Mouse (Mus musculus) neural tube, embryonic 14.5 days (tissue): ENCODE results near the gene Map2k1. TPM values are rescaled to one million over a fixed set of nuclear protein-coding genes. Genes with fewer than 3 reads are reported as not detected.
A peak's percentile ranks its signal among the peaks of the same experiment; 100 is the strongest.

ENCODE experiments used
- ATAC-seq: fragments of 200-750 bp; cut with Nextera tagmentation; 2 replicates; pipeline ENCODE4 v1.8.0; 2017; ENCODE audit warnings: low read depth, mild to moderate bottlenecking, moderate TSS enrichment, moderate library complexity
- H3K27ac ChIP-seq: fragments of 300-500 bp; sonication (generic); 2 replicates; pipeline ENCODE4 v1.5.1; 2014; ENCODE audit warnings: low read depth, mild to moderate bottlenecking, control low read depth, low read length, moderate library complexity, mixed read lengths
- H3K27me3 ChIP-seq: fragments of 300-500 bp; sonication (generic); 2 replicates; pipeline ENCODE4 v1.6.1; 2014; ENCODE audit warnings: low read length; ENCODE audit not compliant: control insufficient read depth, insufficient read depth
- H3K36me3 ChIP-seq: fragments of 300-500 bp; sonication (generic); 2 replicates; pipeline ENCODE4 v1.6.1; 2014; ENCODE audit warnings: low read length, mixed read lengths; ENCODE audit not compliant: control insufficient read depth, insufficient read depth
- H3K4me1 ChIP-seq: fragments of 300-500 bp; sonication (generic); 2 replicates; pipeline ENCODE4 v1.6.1; 2014; ENCODE audit warnings: low read length; ENCODE audit not compliant: control insufficient read depth, insufficient read depth
- H3K4me2 ChIP-seq: fragments of 300-500 bp; sonication (generic); 2 replicates; pipeline ENCODE4 v1.6.1; 2014; ENCODE audit warnings: mild to moderate bottlenecking, low read depth, low read length, control low read depth
- H3K4me3 ChIP-seq: fragments of 300-500 bp; sonication (generic); 2 replicates; pipeline ENCODE4 v1.5.1; 2014; ENCODE audit warnings: low read depth, low read length, control low read depth, mixed read lengths
- H3K9ac ChIP-seq: fragments of 300-500 bp; sonication (generic); replicated peaks from 2 replicates; pipeline ENCODE4 v1.6.1; 2014; ENCODE audit warnings: low read depth, mild to moderate bottlenecking, control low read depth, low read length, mixed read lengths
- H3K9me3 ChIP-seq: fragments of 300-500 bp; sonication (generic); 2 replicates; pipeline ENCODE4 v1.6.1; 2016; ENCODE audit warnings: low read length; ENCODE audit not compliant: control insufficient read depth
- WGBS: fragments of 180-500 bp; shearing (Covaris S2); extraction: QIAGEN DNeasy Blood & Tissue Kit; methylation state at CpG from one replicate; pipeline ENCODE4 v1.1.7; 2014; 5-methylcytosine and 5-hydroxymethylcytosine counted together
- polyA plus RNA-seq: library from polyadenylated mRNA; unstranded; fragments of >200 nt; fragmentation: Nextera tagmentation; extraction: Ambion mirVana; gene quantifications from 2 replicates; pipeline ENCODE4 v1.2.1, GENCODE M21; 2014

Map2k1 gene
- polyA plus RNA-seq, 1 experiment from 2014 or later = 59.7 TPM

DNA sequence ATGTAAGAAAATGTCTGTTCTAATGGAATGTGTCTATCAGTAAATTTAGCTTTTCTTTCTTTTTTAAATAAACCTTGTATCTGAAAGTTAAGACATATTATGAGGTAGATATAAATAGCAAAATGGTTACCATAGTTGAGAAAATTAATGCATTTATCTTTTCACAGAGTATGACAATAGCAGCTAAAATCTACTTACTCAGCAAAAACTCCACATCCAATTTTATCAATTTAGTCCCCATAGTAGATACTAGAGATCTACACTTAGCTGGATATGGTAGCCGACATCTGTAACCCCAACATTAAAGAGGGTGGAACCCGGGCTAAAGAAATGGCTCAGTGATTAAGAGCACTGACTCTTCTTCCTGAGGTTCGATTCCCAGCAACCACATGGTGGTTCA lies 2.8 kb upstream of the Map2k1 start:
- Histone ChIP-seq H3K9ac (no peak overlapping the region), H3K4me1 (peaks cover 9% of the 10 kb centered on the region), H3K27me3 (no peaks in the 10 kb centered on the region), H3K27ac (no peak overlapping the region), H3K9me3 (no peaks in the 10 kb centered on the region), H3K4me3 (no peak overlapping the region), H3K36me3 (no peaks in the 10 kb centered on the region), H3K4me2 (no peak overlapping the region)
- WGBS = 94% methylated on average over 3 of the region's 3 CpGs
- no peak for ATAC-seq

DNA sequence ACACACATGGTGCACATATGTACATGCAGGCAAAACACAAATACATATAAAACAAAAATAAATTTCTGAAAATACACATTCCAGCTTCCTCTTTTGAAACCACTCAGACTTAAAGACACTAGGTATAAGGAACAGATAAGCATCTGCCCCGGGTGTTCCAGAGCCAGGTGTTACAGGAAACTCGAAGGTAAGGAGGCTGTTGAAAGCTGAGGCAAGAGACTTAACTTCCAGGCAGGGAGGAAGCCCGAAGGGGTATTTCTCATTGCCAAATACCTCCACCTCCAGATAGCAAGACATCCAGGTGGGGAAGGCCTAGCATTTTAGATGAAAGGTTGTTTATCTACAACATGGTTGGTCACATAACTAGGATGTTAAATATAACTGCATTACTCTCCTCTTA lies 2.0 kb upstream of the Map2k1 start:
- no peak for ATAC-seq
- Histone ChIP-seq H3K36me3 (no peaks in the 10 kb centered on the region), H3K9ac (no peak overlapping the region), H3K9me3 (no peaks in the 10 kb centered on the region), H3K27me3 (no peaks in the 10 kb centered on the region), H3K27ac (no peak overlapping the region), H3K4me3 (no peak overlapping the region), H3K4me1 (peaks cover 9% of the 10 kb centered on the region), H3K4me2 (no peak overlapping the region)
- 86% methylated on average over 3 of the region's 3 CpGs for WGBS

GRCm38 (mm10) chr9:64252591-64253020 lies 825 bp downstream of the Map2k1 start:
- peak overlapping the region; percentile 72 for H3K9ac ChIP-seq
- H3K36me3 ChIP-seq = no peaks in the 10 kb centered on the region
- H3K4me2 ChIP-seq = peak overlapping the region; percentile 80
- ATAC-seq = no peak
- peaks cover 9% of the 10 kb centered on the region for H3K4me1 ChIP-seq
- H3K27ac ChIP-seq = peak overlapping the region; percentile 88
- no peaks in the 10 kb centered on the region for H3K9me3 ChIP-seq
- peak overlapping the region; percentile 86 for H3K4me3 ChIP-seq
- H3K27me3 ChIP-seq = no peaks in the 10 kb centered on the region
- under 1% methylated on average over 16 of the region's 16 CpGs for WGBS

- Histone ChIP-seq H3K9me3 (no peaks in the 10 kb centered on the region), H3K4me1 (peaks cover 9% of the 10 kb centered on the region), H3K4me3 (no peak overlapping the region), H3K36me3 (no peaks in the 10 kb centered on the region), H3K4me2 (no peak overlapping the region), H3K9ac (no peak overlapping the region), H3K27ac (no peak overlapping the region), H3K27me3 (no peaks in the 10 kb centered on the region)
- no peak for ATAC-seq
Measured at GRCm38 (mm10) chr9:64250111-64250730, 3.2 kb downstream of the Map2k1 start.

DNA sequence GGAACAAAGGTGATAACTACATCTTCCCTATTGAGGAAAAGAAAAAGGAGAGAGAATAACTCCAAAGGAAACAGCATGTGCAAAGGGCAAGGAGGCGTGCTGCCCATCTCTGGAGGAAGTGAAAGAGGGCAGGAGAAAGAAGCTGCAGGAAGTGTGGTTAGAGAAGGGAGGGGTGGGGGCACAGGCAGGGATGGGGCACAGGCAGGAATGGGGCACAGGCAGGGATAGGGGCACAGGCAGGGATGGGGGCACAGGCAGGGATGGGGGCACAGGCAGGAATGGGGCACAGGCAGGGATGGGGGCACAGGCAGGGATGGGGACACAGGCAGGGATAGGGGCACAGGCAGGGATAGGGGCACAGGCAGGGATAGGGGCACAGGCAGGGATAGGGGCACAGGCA lies 4.1 kb downstream of the Map2k1 start:
- Histone ChIP-seq H3K27me3 (no peaks in the 10 kb centered on the region), H3K4me1 (peaks cover 9% of the 10 kb centered on the region), H3K27ac (no peak overlapping the region), H3K4me2 (no peak overlapping the region), H3K9ac (no peak overlapping the region), H3K9me3 (no peaks in the 10 kb centered on the region), H3K4me3 (no peak overlapping the region), H3K36me3 (no peaks in the 10 kb centered on the region)
- ATAC-seq = no peak
- 79% methylated on average over 1 of the region's 1 CpGs for WGBS

DNA sequence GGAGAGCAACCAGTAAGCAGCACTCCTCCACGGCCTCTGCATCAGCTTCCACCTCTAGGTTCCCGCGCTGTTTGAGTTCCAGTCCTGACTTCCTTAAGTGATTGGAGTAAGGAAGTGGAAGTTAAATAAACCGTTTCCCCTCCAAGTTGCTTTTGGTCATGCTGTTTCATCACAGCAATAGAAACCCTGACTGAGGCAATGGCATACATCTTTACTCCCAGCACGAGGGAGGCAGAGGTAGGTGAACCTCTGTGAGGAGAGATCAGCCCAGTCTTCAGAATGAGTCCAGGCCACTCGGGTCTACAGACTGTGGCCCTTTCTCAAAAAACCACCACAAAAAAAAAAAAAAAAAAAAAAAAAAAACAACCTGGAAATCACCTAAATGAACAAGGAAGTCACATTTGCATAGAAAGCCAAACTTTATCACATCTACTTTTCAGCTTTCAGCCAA lies 11.0 kb downstream of the Map2k1 start:
- Histone ChIP-seq H3K9me3 (no peaks in the 10 kb centered on the region), H3K4me3 (no peak overlapping the region), H3K36me3 (no peaks in the 10 kb centered on the region), H3K27ac (no peak overlapping the region), H3K27me3 (no peaks in the 10 kb centered on the region), H3K4me2 (no peak overlapping the region), H3K9ac (no peak overlapping the region), H3K4me1 (no peaks in the 10 kb centered on the region; the same call in 1 of the 2 replicates)
- ATAC-seq = no peak
- 63% methylated on average over 6 of the region's 6 CpGs for WGBS

DNA sequence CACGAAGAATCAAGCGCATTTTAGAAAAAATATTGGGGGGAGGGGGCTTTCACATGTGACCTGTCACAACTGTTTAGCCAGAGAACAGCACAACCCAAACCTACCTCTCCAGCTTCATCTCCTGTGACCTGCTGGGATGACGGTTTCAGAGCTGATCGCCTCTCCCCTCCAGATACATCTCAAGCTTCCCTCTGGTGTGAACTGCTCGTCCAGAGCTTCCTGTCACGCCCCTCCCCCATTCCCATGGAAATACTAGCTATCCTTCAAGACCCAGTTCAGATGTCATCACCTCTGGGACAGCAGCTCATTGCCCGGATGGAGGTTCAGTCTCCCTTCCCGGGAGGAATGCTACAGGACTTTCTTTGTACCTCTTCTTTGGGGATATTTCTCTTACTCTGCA lies 12.8 kb downstream of the Map2k1 start:
- no peak overlapping the region for H3K4me2 ChIP-seq
- WGBS = 62% methylated on average over 8 of the region's 8 CpGs
- ATAC-seq = no peak
- H3K9me3 ChIP-seq = no peaks in the 10 kb centered on the region
- H3K27ac ChIP-seq = no peak overlapping the region
- no peaks in the 10 kb centered on the region for H3K36me3 ChIP-seq
- H3K9ac ChIP-seq = no peak overlapping the region
- no peaks in the 10 kb centered on the region for H3K27me3 ChIP-seq
- H3K4me1 ChIP-seq = no peaks in the 10 kb centered on the region; the same call in 1 of the 2 replicates
- H3K4me3 ChIP-seq = no peak overlapping the region

DNA sequence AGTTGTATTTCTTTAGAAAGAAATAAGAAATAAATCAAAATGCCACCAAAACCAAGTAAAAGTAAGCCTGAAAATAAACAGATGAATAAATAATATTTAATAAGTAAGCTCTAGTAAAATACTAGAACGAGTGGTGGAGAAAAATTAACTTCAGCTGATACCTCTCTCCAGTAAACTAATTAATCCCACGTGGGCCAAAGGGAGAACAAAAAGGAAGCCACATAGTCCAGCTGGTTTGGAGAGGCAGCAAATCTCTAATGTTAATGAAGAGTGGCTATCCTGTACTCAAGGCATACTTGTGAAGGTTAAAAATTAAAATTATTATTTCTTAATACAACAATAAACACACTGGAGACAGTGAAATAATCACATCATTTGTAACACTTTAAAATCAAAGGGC lies 13.3 kb downstream of the Map2k1 start:
- no peak for ATAC-seq
- Histone ChIP-seq H3K4me2 (no peak overlapping the region), H3K4me1 (no peaks in the 10 kb centered on the region; the same call in 1 of the 2 replicates), H3K27me3 (no peaks in the 10 kb centered on the region), H3K36me3 (no peaks in the 10 kb centered on the region), H3K4me3 (no peak overlapping the region), H3K9me3 (no peaks in the 10 kb centered on the region), H3K27ac (no peak overlapping the region), H3K9ac (no peak overlapping the region)
- 49% methylated on average over 2 of the region's 2 CpGs for WGBS

- no peak for ATAC-seq
- no peak overlapping the region for H3K4me2 ChIP-seq
- 98% methylated on average over 7 of the region's 7 CpGs for WGBS
Measured at GRCm38 (mm10) chr9:64236056-64236455, 17.4 kb downstream of the Map2k1 start.

More at GRCm38 (mm10) chr9:64236056-64236455, 17.4 kb downstream of the Map2k1 start:
- no peaks in the 10 kb centered on the region for H3K36me3 ChIP-seq
- H3K27me3 ChIP-seq = no peaks in the 10 kb centered on the region
- H3K4me1 ChIP-seq = peaks cover 7% of the 10 kb centered on the region; the same call in 1 of the 2 replicates
- no peak overlapping the region for H3K9ac ChIP-seq
- no peak overlapping the region for H3K27ac ChIP-seq
- no peaks in the 10 kb centered on the region for H3K9me3 ChIP-seq
- H3K4me3 ChIP-seq = no peak overlapping the region
